Mouse (Mus musculus) layer of hippocampus, adult 2 months (tissue): ENCODE results near the gene Samd4. TPM values are rescaled to one million over a fixed set of nuclear protein-coding genes. Genes with fewer than 3 reads are reported as not detected.
A peak's percentile ranks its signal among the peaks of the same experiment; 100 is the strongest.

ENCODE experiments used
- DNase-seq, 2 experiments: peaks; one replicate each; pipeline ENCODE4 v3.0.0; 2022; ENCODE audit warnings: low spot score in 2 of 2
- H3K27ac ChIP-seq: fragments of 200-600 bp; 2 replicates; pipeline ENCODE4 v1.8.1; 2022
- H3K4me3 ChIP-seq: fragments of 200-600 bp; 2 replicates; pipeline ENCODE4 v1.8.1; 2022; ENCODE audit warnings: mild to moderate bottlenecking
- CTCF ChIP-seq: fragments of 200-600 bp; conservative IDR thresholded peaks from 2 replicates; pipeline ENCODE4 v1.8.1; 2022; ENCODE audit warnings: antibody characterized with exemption, mild to moderate bottlenecking, moderate library complexity
- total RNA-seq, 2 experiments: library from RNA; stranded (reverse); gene quantifications; 2 replicates each; pipeline ENCODE4 v1.2.3; 2021

The Samd4 gene
- total RNA-seq, 2 experiments from 2014 or later: 11.2 to 14.4 TPM

DNA sequence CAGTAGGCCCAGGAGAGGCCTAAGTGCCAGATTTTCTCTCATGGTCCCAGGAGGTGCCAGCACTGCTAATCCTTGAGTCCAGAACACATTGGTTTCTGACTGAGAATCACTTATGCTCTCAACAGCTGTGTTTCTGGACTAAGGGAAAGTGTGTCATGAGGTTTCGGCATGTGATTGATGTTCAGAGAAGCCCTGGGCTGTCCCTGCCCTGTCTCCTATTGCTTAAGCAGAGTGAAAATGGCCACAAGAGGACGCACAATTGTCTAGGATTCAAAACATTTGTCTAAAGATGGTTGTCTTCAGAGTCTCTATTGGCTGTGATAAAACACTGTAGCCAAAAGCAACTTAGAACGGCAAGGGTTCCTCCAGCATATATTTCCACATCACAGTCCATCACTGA is 159.0 kb downstream of the Samd4 start:
- Histone ChIP-seq H3K4me3 (no peak overlapping the region), H3K27ac (no peak overlapping the region)
- no peak for TF ChIP-seq CTCF
- DNase-seq: no peak

- Histone ChIP-seq H3K27ac (no peak overlapping the region), H3K4me3 (no peak overlapping the region)
- DNase-seq: peak; percentile 34 to 65
- TF ChIP-seq CTCF: no peak
Observed at GRCm38 (mm10) chr14:47049051-47049450, 166.4 kb downstream of the Samd4 start.

GRCm38 (mm10) chr14:47051743-47052610 is 169.3 kb downstream of the Samd4 start:
- TF ChIP-seq CTCF: no peak
- H3K27ac ChIP-seq: no peak overlapping the region
- DNase-seq: no peak
- no peak overlapping the region for H3K4me3 ChIP-seq

DNA sequence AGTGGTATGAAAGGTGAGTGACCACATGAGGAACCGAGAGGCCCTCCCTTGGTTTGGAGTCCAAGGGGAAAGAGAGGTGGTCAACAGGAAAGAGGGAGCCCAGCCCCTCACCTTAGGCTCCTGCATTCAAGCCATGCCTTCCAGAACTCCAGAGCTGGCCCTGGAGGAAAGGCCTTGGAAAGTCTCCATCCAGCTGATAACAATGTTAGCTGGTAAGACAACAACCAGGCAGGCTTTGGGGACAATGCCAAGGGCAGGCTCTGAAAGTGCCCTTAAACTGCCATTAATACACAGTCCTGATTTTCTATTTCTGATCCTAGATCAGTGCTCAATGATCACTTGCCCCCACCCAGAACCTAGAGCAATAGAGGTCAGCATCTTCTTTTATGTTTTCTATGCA is 170.4 kb downstream of the Samd4 start:
- no peak for DNase-seq
- no peak for TF ChIP-seq CTCF
- Histone ChIP-seq H3K27ac (no peak overlapping the region), H3K4me3 (no peak overlapping the region)

GRCm38 (mm10) chr14:47053824-47054223 is 171.2 kb downstream of the Samd4 start:
- Histone ChIP-seq H3K27ac (no peak overlapping the region), H3K4me3 (no peak overlapping the region)
- TF ChIP-seq CTCF: no peak
- no peak for DNase-seq

GRCm38 (mm10) chr14:47058969-47059368 is 176.3 kb downstream of the Samd4 start:
- TF ChIP-seq CTCF: no peak
- Histone ChIP-seq H3K4me3 (no peak overlapping the region), H3K27ac (no peak overlapping the region)
- no peak for DNase-seq

GRCm38 (mm10) chr14:47065067-47065466 is 182.4 kb downstream of the Samd4 start:
- Histone ChIP-seq H3K4me3 (no peak overlapping the region), H3K27ac (peak overlapping the region; percentile 14; the same call in 1 of the 2 replicates)
- DNase-seq: no peak
- TF ChIP-seq CTCF: no peak

- no peak overlapping the region for H3K27ac ChIP-seq
- H3K4me3 ChIP-seq: no peak overlapping the region
- no peak for DNase-seq
- no peak for TF ChIP-seq CTCF
Observed at GRCm38 (mm10) chr14:47066901-47067300, 184.2 kb downstream of the Samd4 start.

GRCm38 (mm10) chr14:47074045-47074666 is 191.5 kb downstream of the Samd4 start:
- H3K4me3 ChIP-seq: no peak overlapping the region
- no peak overlapping the region for H3K27ac ChIP-seq
- TF ChIP-seq CTCF: peak; percentile 70
- DNase-seq: peak in 1 of 2 experiments; percentile 29

GRCm38 (mm10) chr14:47075010-47075677 is 192.5 kb downstream of the Samd4 start:
- H3K27ac ChIP-seq: no peak overlapping the region
- H3K4me3 ChIP-seq: no peak overlapping the region
- no peak for DNase-seq
- TF ChIP-seq CTCF: no peak

DNA sequence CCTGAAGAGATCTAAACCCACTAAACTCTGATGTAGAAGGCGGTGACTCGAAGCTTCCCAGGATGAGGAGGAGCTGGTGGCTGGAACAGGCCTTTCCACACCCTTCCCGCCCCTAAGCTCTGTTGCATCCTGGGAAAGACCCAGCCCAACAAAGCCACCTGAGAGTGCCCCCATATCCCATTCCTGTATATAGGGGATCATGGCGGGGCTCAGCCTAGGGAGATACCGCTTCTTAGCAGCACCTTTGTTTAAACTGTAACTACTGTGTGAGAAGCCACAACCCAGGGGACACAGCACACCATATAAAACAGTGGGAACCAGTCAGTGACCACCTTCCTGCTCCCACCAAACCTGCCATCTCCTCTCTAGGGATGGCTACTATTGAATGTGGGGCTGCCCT is 193.2 kb downstream of the Samd4 start:
- Histone ChIP-seq H3K4me3 (no peak overlapping the region), H3K27ac (no peak overlapping the region)
- TF ChIP-seq CTCF: no peak
- DNase-seq: no peak

DNA sequence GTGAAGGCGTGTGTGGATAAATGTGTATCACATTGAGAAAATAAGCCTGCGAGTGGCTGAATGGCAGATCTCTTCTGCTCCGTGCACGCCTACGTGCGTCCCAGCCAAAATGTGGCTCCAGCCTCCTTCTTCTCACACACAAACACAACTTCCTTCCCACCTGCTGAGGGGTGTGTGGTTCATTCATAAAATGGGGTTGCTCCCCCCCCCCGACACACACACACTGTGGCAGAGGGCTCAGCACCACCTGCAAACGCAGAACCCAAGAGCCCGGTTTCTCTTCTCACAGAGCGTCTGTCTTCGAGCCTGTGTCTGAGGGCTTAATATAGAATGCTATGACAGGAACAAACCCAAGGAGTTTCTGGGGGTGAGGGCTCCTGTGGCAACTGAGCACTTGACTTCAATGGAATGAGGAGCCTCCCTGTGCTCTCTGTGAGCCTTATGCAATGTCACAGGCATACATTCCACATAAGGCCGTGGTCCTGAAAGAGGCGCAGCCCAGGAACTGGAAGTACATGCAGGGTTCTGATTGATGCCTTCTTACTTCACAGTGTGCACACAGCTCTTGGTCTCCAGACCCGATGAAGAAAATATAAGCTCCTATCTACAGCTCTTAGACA is 194.4 kb downstream of the Samd4 start:
- DNase-seq: no peak
- H3K4me3 ChIP-seq: no peak overlapping the region
- H3K27ac ChIP-seq: no peak overlapping the region
- TF ChIP-seq CTCF: no peak

GRCm38 (mm10) chr14:47077576-47077970 is 194.9 kb downstream of the Samd4 start:
- Histone ChIP-seq H3K4me3 (no peak overlapping the region), H3K27ac (no peak overlapping the region)
- no peak for DNase-seq
- no peak for TF ChIP-seq CTCF
